Mouse (Mus musculus) thymus, adult 2 months (tissue): ENCODE measurements around the gene Ube3b. TPM values are rescaled to one million over a fixed set of nuclear protein-coding genes. Genes with fewer than 3 reads are reported as not detected.

Experiments
- DNase-seq: peaks from one replicate; pipeline ENCODE4 v3.0.0; 2021
- H3K27ac ChIP-seq: fragments of 200-500 bp; 2 replicates; pipeline ENCODE4 v1.5.1; 2012; ENCODE audit warnings: low read length, control low read depth; ENCODE audit not compliant: control insufficient read depth, insufficient read depth
- H3K27me3 ChIP-seq: fragments of 200-500 bp; 2 replicates; pipeline ENCODE4 v1.6.1; 2012; ENCODE audit warnings: mild to moderate bottlenecking, low read length, moderate library complexity, mixed read lengths; ENCODE audit not compliant: control insufficient read depth, insufficient read depth
- H3K36me3 ChIP-seq: fragments of 200-500 bp; 2 replicates; pipeline ENCODE4 v1.6.1; 2012; ENCODE audit warnings: mild to moderate bottlenecking, low read length, moderate library complexity; ENCODE audit not compliant: control insufficient read depth, insufficient read depth
- H3K4me1 ChIP-seq: fragments of 200-500 bp; replicated peaks from 2 replicates; pipeline ENCODE4 v1.6.1; 2012; ENCODE audit warnings: low read length; ENCODE audit not compliant: control insufficient read depth, insufficient read depth
- H3K4me3 ChIP-seq: fragments of 200-500 bp; 2 replicates; pipeline ENCODE4 v1.5.1; 2012; ENCODE audit warnings: mild to moderate bottlenecking, low read length, control low read depth, moderate library complexity; ENCODE audit not compliant: control insufficient read depth, insufficient read depth
- CTCF ChIP-seq: fragments of 200-500 bp; IDR thresholded peaks from 2 replicates; pipeline ENCODE4 v1.5.1; 2012; ENCODE audit warnings: mild to moderate bottlenecking, control low read depth, low read length, moderate library complexity, borderline replicate concordance; ENCODE audit not compliant: control insufficient read depth, poor library complexity, insufficient read depth; ENCODE audit errors: extremely low read depth
- POLR2A ChIP-seq: fragments of 200-500 bp; IDR thresholded peaks from 2 replicates; pipeline ENCODE4 v1.6.1; 2012; ENCODE audit warnings: mild to moderate bottlenecking, low read length, control low read depth, moderate library complexity; ENCODE audit not compliant: control insufficient read depth, poor library complexity, insufficient read depth; ENCODE audit errors: extremely low read depth
- WGBS: fragments of 180-500 bp; shearing (Covaris S2); methylation state at CpG from one replicate; pipeline ENCODE4 v1.1.7; 2018; 5-methylcytosine and 5-hydroxymethylcytosine counted together
- polyA plus RNA-seq: library from polyadenylated mRNA; depleted of rRNA; stranded (reverse); fragments of >200 nt; gene quantifications from 2 replicates; pipeline ENCODE4 v1.2.3, GENCODE M21; 2012

Ube3b gene
- polyA plus RNA-seq, 1 experiment, result 123 TPM

- WGBS, result 94% methylated on average over 14 of the region's 14 CpGs
- Histone ChIP-seq H3K27ac (no peak overlapping the region), H3K4me1 (peaks cover 11% of the 10 kb centered on the region; the same call in 1 of the 2 replicates), H3K36me3 (peaks cover 34% of the 10 kb centered on the region), H3K27me3 (no peaks in the 10 kb centered on the region), H3K4me3 (no peak overlapping the region)
- DNase-seq, result no peak
- TF ChIP-seq POLR2A (no peak), CTCF (no peak)
Observed at GRCm38 (mm10) chr5:114368121-114368520, 12.3 kb upstream of the Ube3b start.

- Histone ChIP-seq H3K27ac (no peak overlapping the region), H3K36me3 (peaks cover 40% of the 10 kb centered on the region), H3K4me3 (no peak overlapping the region), H3K27me3 (no peaks in the 10 kb centered on the region), H3K4me1 (peaks cover 12% of the 10 kb centered on the region; the same call in 1 of the 2 replicates)
- no peak for DNase-seq
- WGBS, result 95% methylated on average over 16 of the region's 16 CpGs
- no peak for TF ChIP-seq POLR2A
- no peak for TF ChIP-seq CTCF
Observed at GRCm38 (mm10) chr5:114368803-114369496, 11.5 kb upstream of the Ube3b start.

GRCm38 (mm10) chr5:114369921-114370320, 10.5 kb upstream of the Ube3b start:
- no peak overlapping the region for H3K4me3 ChIP-seq
- H3K36me3 ChIP-seq, result peaks cover 36% of the 10 kb centered on the region
- H3K27ac ChIP-seq, result no peak overlapping the region
- TF ChIP-seq POLR2A (no peak), CTCF (no peak)
- DNase-seq, result no peak
- H3K4me1 ChIP-seq, result peaks cover 20% of the 10 kb centered on the region
- H3K27me3 ChIP-seq, result no peaks in the 10 kb centered on the region
- 92% methylated on average over 9 of the region's 9 CpGs for WGBS

- no peak for DNase-seq
- Histone ChIP-seq H3K36me3 (peaks cover 32% of the 10 kb centered on the region), H3K27me3 (no peaks in the 10 kb centered on the region), H3K4me1 (peaks cover 24% of the 10 kb centered on the region), H3K27ac (no peak overlapping the region), H3K4me3 (no peak overlapping the region)
- TF ChIP-seq POLR2A (no peak), CTCF (no peak)
- WGBS, result 60% methylated on average over 9 of the region's 9 CpGs
Observed at GRCm38 (mm10) chr5:114370371-114370776, 10.0 kb upstream of the Ube3b start.

DNA sequence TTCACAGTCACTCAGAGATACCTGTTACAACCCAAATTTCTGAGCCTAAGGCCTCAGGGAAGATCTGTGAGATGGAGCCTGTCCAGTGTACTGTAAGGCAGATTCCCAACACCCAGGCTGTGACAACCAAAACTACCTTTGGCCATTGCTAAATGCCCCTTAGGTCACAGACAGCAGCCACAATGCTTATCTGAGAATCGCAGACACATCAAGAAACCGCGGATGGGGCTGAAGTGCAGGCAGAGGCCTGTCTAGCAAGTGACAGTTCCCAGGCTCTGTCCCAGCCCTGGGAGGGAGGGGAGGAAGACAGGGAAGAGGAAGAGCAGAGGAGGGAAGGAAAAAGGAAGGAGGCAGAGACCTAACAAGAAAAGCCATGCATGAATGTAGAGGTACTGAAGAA, 9.1 kb upstream of the Ube3b start:
- H3K4me1 ChIP-seq, result peaks cover 33% of the 10 kb centered on the region
- H3K27ac ChIP-seq, result no peak overlapping the region
- no peak for DNase-seq
- WGBS, result 11% methylated on average over 3 of the region's 3 CpGs
- TF ChIP-seq CTCF (no peak), POLR2A (no peak)
- no peak overlapping the region for H3K4me3 ChIP-seq
- no peaks in the 10 kb centered on the region for H3K27me3 ChIP-seq
- peaks cover 26% of the 10 kb centered on the region for H3K36me3 ChIP-seq

DNA sequence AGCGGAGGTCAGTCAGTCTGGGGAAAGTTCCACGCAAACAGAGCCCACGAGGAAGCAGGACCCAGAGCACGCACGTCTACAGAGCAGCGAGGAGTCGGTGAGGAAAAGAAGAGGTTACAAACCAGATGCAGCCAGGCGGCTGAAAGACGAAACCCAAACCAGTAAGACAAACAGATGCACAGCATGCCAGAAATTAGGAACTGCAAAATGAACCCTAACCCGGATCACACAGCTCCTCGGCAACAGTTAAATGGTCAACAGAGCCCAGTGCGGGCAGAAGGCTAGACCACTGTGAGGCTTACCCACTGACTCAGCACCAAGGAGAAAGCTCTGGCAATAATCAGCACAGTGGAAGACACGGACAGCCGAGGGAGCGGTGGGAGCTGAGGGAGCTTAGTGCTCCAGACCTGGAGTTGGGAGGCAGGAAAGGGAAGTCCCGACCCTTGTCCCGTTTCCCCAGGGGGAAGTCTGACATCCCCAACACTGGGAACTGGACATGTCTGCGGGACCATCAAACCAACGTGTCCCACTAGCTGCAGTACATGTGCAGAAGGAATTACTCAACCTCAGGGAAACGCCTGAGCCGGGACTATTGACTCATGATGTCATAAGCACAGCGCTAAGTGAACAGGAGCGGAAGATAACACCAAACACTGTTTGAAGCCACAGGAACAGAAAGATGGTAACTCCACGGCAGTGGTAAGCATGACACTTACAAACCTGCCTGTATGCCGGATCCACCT, 8.5 kb upstream of the Ube3b start:
- H3K4me1 ChIP-seq, result peaks cover 35% of the 10 kb centered on the region
- peaks cover 20% of the 10 kb centered on the region for H3K36me3 ChIP-seq
- H3K27me3 ChIP-seq, result no peaks in the 10 kb centered on the region
- DNase-seq, result no peak
- WGBS, result 68% methylated on average over 25 of the region's 25 CpGs
- TF ChIP-seq CTCF, result no peak
- no peak for TF ChIP-seq POLR2A
- H3K27ac ChIP-seq, result no peak overlapping the region
- H3K4me3 ChIP-seq, result no peak overlapping the region
